Mouse (Mus musculus) mouse trophoblast stem cell (cell line): ENCODE data around the gene Vmn1r184.
"Not testable (repeated sequence)": the region's sequence is repeated elsewhere in the genome, so short reads cannot be mapped to it uniquely, and the experiment has no call there.

Experiments used
- in situ Hi-C, 2 experiments: fragments of 300-500 bp; cut with MseI, MboI; formaldehyde crosslinking; loops; 2 replicates in 1 of 2; 3 replicates in 1 of 2; pipeline ENCODE4 v1.15.1; 2025

Gene Vmn1r184

GRCm38 (mm10) chr7:26260034-26260433, at the start of gene Vmn1r184:
Gene Vmn1r184, plus strand, starts transcription at chr7:26260334.
- in situ Hi-C loops = not testable (repeated sequence)

- in situ Hi-C loops = not testable (repeated sequence)
Observed at GRCm38 (mm10) chr7:26303429-26304166, 43.5 kb downstream of the Vmn1r184 start.

- in situ Hi-C loops = not testable (repeated sequence)
Observed at GRCm38 (mm10) chr7:26306926-26307325, 46.8 kb downstream of the Vmn1r184 start, which contains the start of gene Cyp2a4. Gene Cyp2a4, plus strand, starts transcription at chr7:26307169.

- in situ Hi-C loops = not testable (repeated sequence)
Observed at GRCm38 (mm10) chr7:26311786-26312185, 51.7 kb downstream of the Vmn1r184 start.

DNA sequence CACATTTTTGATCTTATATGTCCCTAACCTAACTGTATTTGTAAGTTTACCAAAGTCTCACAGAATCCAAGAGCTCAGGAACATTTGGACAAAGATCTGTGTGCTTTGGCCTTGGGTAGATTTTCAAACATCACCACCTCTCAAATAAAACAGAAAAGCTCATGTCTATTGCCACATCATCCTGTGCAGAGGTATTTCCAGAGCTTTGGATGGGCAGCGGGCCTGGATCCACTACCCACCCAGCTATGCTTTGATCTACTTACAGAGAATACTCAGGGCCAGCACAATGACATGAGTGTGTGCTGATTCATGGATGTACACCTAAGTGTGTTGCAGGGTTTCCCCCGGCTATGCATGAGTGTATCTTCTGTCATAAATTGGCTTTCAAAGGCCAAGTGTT, 55.1 kb downstream of the Vmn1r184 start:
- in situ Hi-C loops = not testable (repeated sequence)

GRCm38 (mm10) chr7:26315809-26316208, 55.7 kb downstream of the Vmn1r184 start:
- in situ Hi-C loops = not testable (repeated sequence)
